8 mouse cellular contexts compared by ENCODE assay signal in genomic region chr10:34096418-34096883, GRCm38 (mm10). TPM values are rescaled to one million over a fixed set of nuclear protein-coding genes. Genes with fewer than 3 reads are reported as not detected.
DNase-seq lines count a peak whose midpoint lies in the region; ATAC-seq lines count a peak whose summit lies in the region.

Gene Calhm5 (minus strand): TSS chr10:34096519.

- 34% methylated on average over 9 of the region's 9 CpGs for WGBS in midbrain, embryonic 10.5 days
- 16% methylated on average over 9 of the region's 9 CpGs for WGBS in stomach, embryonic 14.5 days

- peak within 1 kb of the TSS; percentile 64; the same call in 1 of the 2 replicates for H3K27ac ChIP-seq in midbrain, embryonic 10.5 days (replicated peaks)
- no peak within 1 kb of the TSS for H3K27ac ChIP-seq in stomach, embryonic 14.5 days (ENCODE audit: low read length)

- peak; percentile 83 for ATAC-seq in stomach, embryonic 14.5 days (ENCODE audit: insufficient number of reproducible peaks, insufficient read depth, low FRiP score, low read depth)

- peak; percentile 18 for DNase-seq in ovary, adult 18-20 months (ENCODE audit: low spot score)
- DNase-seq in ovary, postnatal 10 days (ENCODE audit: low spot score), result no peak
- peak; percentile 63 for DNase-seq in embryo, embryonic 10.5 days (ENCODE audit: low spot score)
- DNase-seq in heart, adult 18-20 months, result peak; percentile 74 to 75
- peak; percentile 9 for DNase-seq in kidney, adult 11 months
- DNase-seq in left cerebral cortex, postnatal 4 days, result peak; percentile 4
- peak; percentile 18 for DNase-seq in midbrain, embryonic 10.5 days (ENCODE audit: low spot score)

- no peak within 1 kb of the TSS; the same call in 1 of the 2 replicates for H3K9ac ChIP-seq in stomach, embryonic 14.5 days (replicated peaks; ENCODE audit: low read depth, low read length)

- intact Hi-C loops in left cerebral cortex, postnatal 4 days (cut with DNase I), result loop anchor here (5.0 kb wide), 1 partner anchor 59 kb away; the partner anchor contains the start of gene Trappc3l

- H3K4me2 ChIP-seq in stomach, embryonic 14.5 days (replicated peaks; ENCODE audit: low read depth, low read length), result peak within 1 kb of the TSS; percentile 35

- no peaks in the 10 kb centered on the region for H3K27me3 ChIP-seq in midbrain, embryonic 10.5 days (ENCODE audit: low read depth, poor library complexity, severe bottlenecking)
- no peaks in the 10 kb centered on the region for H3K27me3 ChIP-seq in stomach, embryonic 14.5 days (ENCODE audit: control insufficient read depth, insufficient read depth, low read length)

- peak within 1 kb of the TSS; percentile 30 for H3K4me3 ChIP-seq in midbrain, embryonic 10.5 days
- peak within 1 kb of the TSS; percentile 14 for H3K4me3 ChIP-seq in stomach, embryonic 14.5 days (ENCODE audit: low read depth, low read length)

- H3K9me3 ChIP-seq in midbrain, embryonic 10.5 days (replicated peaks), result no peaks in the 10 kb centered on the region
- no peaks in the 10 kb centered on the region for H3K9me3 ChIP-seq in stomach, embryonic 14.5 days (ENCODE audit: control insufficient read depth, low read depth, low read length)

- peaks cover 9% of the 10 kb centered on the region; the same call in 1 of the 2 replicates for H3K4me1 ChIP-seq in midbrain, embryonic 10.5 days
- H3K4me1 ChIP-seq in stomach, embryonic 14.5 days (ENCODE audit: control insufficient read depth, insufficient read depth, low read length), result no peaks in the 10 kb centered on the region

- no peaks in the 10 kb centered on the region for H3K36me3 ChIP-seq in midbrain, embryonic 10.5 days
- no peaks in the 10 kb centered on the region for H3K36me3 ChIP-seq in stomach, embryonic 14.5 days (ENCODE audit: control insufficient read depth, insufficient read depth, low read length)

RNA-seq across cellular contexts. Expression of gene Calhm5, which starts in this region (rescaled TPM):
- total RNA-seq in heart, adult 18-20 months (2021), result under 1 TPM; 0.87 to 0.93 TPM
- 1 to 10 TPM in 1 of 2 experiments, under 1 TPM in 1; 0.94 to 1.2 TPM for total RNA-seq in left cerebral cortex, postnatal 4 days (2021)
- polyA plus RNA-seq in midbrain, embryonic 10.5 days (2016; fragmentation: Nextera tagmentation; extraction: Ambion mirVana), result 0.10 and 0.17 TPM in 2 replicates
- polyA plus RNA-seq in stomach, embryonic 14.5 days (2014; fragmentation: Nextera tagmentation; extraction: Ambion mirVana), result 0.76 and 0.95 TPM in 2 replicates

Comparison
In these comparisons a context has a peak if more than half of its experiments do, and no peak if none do; other contexts are left out.
1. Peak in DNase-seq in heart, adult 18-20 months; RNA of the gene not detected or under 1 TPM.
2. Peak in DNase-seq, H3K4me3 ChIP-seq and H3K27ac ChIP-seq in midbrain, embryonic 10.5 days; RNA of the gene not detected or under 1 TPM.
3. Peak in ATAC-seq, H3K4me3 ChIP-seq and H3K4me2 ChIP-seq in stomach, embryonic 14.5 days; RNA of the gene not detected or under 1 TPM.